Mouse (Mus musculus) cerebellum, adult 8-10 months (tissue): ENCODE data around the gene Mixl1.
A peak's percentile ranks its signal among the peaks of the same experiment; 100 is the strongest.

Experiments used
- DNase-seq: peaks from one replicate; pipeline ENCODE4 v3.0.0; 2022

Mixl1 gene

GRCm38 (mm10) chr1:180696626-180697352 is at the start of gene Mixl1:
Gene Mixl1, minus strand, starts transcription at chr1:180697034.
- no peak for DNase-seq

GRCm38 (mm10) chr1:180729231-180729630 is 32.4 kb upstream of the Mixl1 start:
- no peak for DNase-seq

- no peak for DNase-seq
These were observed 29.3 kb upstream of the Mixl1 start for GRCm38 (mm10) chr1:180726183-180726582.

- peak; percentile 84 for DNase-seq
These were observed 28.9 kb upstream of the Mixl1 start, which contains the start of gene Acbd3 for GRCm38 (mm10) chr1:180725704-180726179. Gene Acbd3, plus strand, starts transcription at chr1:180726043.

GRCm38 (mm10) chr1:180723701-180724238 is 26.9 kb upstream of the Mixl1 start:
- no peak for DNase-seq

GRCm38 (mm10) chr1:180722608-180723007 is 25.8 kb upstream of the Mixl1 start:
- no peak for DNase-seq

- DNase-seq: peak; percentile 83
These were observed 23.3 kb upstream of the Mixl1 start for GRCm38 (mm10) chr1:180719951-180720689.

DNA sequence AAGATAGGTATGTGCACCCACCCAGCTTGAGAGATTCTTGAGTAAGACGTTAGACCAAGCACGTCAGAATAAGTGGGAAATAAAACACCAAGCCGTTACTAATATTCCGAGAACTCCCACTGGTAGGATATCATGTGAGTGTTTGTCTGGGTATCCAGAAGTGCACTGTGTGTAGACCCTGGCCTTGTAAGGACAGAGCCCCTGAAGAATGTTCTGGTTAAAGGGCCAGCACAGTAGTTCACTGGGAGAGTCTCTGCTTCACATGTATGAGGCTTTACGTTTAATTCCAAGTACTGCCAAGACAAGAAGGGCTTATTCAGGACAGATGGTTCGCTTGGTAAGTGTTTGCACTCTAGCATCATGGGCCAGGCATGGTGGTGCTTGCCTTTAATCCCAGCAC is 22.6 kb upstream of the Mixl1 start:
- DNase-seq: no peak

DNA sequence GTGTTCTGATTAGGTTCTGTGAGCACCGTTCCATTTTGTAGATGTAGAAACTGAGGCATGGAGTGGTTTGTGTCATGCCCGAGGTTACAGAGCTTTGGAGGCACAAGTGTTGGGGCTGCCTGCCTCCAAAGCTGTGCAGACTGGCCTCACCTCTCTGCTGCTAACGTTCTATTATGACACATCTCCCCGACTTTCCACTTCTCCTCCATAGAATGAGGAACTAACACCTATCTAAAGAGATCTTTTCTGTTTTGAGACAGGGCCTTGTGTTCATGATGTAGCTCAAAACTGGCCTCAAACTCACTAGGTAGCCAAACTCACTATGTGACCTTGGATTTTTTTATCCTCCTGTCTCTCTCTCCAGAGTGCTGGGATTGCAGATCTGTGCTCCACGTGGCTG is 21.9 kb upstream of the Mixl1 start:
- DNase-seq: no peak

DNA sequence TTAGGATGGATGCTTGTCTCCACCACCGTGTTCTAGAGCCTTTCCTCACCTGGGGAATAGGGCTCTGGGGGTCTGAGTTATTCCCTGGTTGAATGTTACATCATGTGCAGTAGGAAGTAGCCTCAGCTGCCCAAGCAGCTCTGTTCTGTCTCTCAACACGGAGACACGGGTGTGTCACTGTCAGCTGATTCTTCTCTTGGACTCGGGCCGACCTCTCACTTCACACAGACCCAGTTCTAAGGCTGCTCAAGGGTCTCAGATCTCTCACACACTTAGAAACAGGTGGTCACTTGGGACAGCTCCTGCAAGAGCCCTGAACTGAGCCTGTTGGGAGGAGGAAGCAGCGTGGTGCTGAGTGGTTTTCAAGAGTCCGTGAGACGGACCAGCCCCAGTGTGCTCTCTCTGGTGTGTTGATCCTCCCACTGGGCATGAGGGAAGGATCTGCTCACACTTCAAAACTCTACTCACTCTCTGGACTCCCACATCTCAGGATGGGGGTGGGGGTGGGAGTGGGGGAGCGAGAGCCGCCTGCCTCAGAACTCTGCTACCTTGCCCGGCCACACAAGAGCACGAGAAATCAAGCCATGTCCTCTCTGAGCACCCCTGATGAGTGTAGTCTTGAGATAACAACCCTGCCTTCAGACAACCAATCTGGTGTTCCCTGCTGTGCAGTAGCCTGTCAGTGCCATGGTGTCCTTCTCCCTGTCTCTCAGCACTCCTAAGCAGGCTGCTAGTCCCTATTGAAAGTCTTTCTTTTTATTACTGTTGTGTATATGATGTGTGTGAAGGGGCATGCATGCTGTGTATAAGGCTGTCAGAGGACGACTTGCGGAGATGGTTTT is 12.3 kb upstream of the Mixl1 start:
- no peak for DNase-seq

GRCm38 (mm10) chr1:180707813-180708212 is 11.0 kb upstream of the Mixl1 start:
- no peak for DNase-seq

- DNase-seq: no peak
These were observed 10.5 kb upstream of the Mixl1 start for GRCm38 (mm10) chr1:180707368-180707767.

DNA sequence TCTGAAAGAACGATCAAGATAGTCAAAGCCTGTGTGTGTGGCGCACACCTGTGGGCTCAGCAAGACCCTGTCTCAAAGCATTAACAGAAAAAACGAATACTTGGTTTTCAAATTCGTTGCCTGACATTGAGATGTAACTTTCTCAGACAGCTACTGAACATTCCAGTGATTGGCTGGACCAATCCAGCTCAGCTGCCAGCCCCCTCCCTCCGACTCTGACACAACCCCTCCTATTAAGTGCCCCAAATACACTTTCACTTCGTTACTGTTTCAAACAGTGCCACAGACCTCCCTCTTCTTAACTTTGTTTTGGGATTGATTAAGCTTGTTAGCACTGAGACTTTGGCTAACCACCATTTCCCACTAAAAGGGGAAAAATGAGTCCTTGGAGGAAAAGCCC is 6.6 kb upstream of the Mixl1 start:
- DNase-seq: no peak

DNA sequence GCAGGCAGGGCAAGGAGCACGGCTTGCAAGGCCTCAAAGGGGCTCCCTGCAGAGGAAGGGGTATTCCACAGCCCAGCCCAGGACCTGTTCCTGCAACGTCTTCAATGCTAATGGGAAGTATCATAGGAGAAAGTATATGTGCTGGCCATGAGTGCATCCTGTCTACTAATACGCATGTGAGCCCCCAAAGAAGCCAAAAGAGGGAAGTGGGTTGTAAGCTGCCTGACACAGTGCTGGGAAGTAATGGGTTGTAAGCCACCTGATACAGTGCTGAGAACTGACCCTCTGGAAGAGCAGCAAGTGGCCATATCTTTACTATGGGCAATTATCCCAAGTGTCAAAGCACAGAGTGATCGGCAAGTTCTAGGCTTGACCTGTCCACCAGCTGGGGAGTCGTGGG is 1.2 kb upstream of the Mixl1 start:
- DNase-seq: no peak

GRCm38 (mm10) chr1:180691284-180691683 is 5.5 kb downstream of the Mixl1 start:
- no peak for DNase-seq
